Mouse (Mus musculus) v-Abl transformed pro-B cells (cell line): ENCODE measurements around the gene Olfr55.
"Not testable (repeated sequence)": the region's sequence is repeated elsewhere in the genome, so short reads cannot be mapped to it uniquely, and the experiment has no call there.

Source experiments
- in situ Hi-C, 2 experiments: fragments of 400-800 bp; cut with MboI; formaldehyde crosslinking; loops; one replicate each; pipeline ENCODE4 v1.15.1; 2025; ENCODE audit not compliant: unreplicated experiment in 2 of 2

Gene Olfr55

DNA sequence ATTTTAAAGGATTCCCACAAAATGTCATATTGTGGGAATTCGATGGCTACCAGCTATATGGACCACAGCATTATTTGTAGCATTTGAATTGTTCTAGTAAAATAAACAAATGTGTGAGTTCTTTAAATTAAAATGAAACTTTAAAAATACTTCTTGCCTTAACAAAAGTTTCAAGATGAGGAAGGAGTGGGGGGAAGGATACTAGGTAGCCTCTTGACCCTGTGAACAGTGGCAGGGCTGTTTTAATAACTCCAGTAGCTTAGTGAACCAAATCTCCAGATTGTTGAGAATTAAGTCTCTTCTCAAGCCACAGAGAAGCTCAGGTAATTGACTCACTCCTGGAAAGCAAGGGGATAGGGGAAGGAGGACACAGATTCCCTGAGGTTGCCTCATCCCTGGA, at the start of gene Olfr55:
Gene Olfr55, plus strand, starts transcription at position 301 of the 400 bp plus-strand sequence.
- in situ Hi-C loops, result not testable (repeated sequence)

DNA sequence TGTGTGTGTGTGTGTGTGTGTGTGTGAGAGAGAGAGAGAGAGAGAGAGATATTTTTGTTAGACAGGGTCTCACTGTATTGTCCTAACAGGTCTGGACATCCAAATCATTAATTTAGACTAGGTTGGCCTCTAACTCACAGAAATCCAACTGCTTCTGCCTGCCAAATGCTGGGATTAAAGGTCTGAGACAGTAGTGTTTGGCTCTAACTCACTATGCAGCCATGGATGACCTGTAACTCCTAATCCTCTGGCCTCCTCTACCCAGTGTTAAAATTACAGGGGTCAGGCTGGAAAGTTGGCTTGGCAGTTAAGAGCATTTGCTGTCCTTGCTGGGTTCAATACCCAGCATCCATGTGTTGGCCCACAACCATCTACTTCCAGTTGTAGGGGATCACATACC, 43.7 kb upstream of the Olfr55 start:
- in situ Hi-C loops, result no loop called here

DNA sequence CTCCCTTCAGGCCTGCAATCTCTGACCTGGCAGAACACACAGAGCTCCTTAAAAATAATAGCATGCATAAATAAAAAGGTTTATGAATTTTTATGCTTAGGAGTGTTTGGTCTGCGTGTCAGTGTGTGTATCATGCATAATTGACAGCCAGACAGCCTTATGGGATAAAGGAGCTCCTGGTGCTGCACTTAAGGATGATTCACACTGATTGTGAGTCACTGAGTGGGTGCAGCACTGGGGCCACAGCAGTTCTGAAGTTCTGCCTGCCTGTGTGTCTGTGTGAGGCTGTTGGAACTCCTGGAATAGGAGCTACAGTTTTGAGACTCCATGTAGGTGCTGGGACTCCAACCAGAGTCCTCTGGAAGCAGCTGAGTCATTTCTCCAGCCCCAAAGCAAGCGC, 42.0 kb upstream of the Olfr55 start:
- in situ Hi-C loops, result no loop called here

DNA sequence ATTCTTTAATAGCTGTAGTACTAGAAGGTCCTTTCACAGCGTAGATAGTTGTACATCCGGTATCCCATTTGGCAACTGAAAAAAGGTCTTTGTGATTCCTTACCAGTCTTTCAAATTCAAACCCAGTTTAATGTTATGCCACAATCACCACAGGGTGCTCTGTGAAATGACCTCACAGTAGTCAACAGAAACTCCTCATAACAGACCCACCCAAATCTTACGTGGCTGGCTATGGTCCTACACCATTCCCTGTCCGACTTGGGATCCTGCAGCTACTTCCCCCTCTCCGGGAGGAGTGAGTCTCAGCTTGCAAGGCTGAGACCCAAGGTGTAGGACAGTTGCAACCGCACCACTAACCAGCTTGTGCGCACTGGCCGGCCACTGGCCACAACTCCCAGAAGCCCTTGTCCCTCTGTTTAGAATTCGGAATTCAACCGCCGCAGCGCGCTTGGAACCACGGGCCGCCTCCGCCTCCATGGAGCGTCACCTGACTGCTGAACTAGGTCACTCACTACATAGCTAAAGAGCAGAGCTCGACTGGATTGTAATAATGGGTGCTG, 28.9 kb upstream of the Olfr55 start, which contains the start of gene Morc2b:
Gene Morc2b, minus strand, starts transcription at position 423 of the 560 bp plus-strand sequence.
- in situ Hi-C loops, result no loop called here

DNA sequence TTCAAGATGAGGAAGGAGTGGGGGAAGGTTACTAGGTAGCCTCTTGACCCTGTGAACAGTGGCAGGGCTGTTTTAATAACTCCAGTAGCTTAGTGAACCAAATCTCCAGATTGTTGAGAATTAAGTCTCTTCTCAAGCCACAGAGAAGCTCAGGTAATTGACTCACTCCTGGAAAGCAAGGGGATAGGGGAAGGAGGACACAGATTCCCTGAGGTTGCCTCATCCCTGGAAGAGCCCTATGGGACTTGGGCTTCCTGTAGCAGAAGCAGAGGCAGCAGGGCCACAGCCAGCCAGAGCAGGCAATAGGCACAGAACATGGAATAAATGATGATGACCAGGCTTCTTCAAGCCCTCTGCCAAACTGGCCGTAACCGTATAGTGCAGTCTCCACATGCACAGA, 22.8 kb downstream of the Olfr55 start, which contains the start of gene Olfr239:
Gene Olfr239, plus strand, starts transcription at position 301 of the 400 bp plus-strand sequence.
- in situ Hi-C loops, result not testable (repeated sequence)

DNA sequence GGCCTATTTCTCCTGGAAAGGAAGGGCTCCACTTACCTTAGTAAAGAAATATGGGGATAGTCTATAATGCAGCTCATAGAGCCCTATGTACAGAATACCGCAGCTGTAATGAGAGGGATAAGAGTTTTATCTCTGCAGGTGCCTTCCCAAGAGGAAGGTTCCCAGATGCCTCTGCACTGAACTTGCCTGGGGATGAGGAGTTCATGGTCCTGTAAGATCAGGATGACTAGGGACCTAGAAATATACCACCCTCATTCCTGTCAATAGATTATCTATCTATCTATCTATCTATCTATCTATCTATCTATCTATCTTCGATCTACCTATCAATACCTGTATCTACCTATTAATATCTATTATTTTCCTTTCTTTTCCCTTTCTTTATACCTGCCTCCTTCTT, 53.3 kb downstream of the Olfr55 start, which contains the start of gene Olfr1564:
Gene Olfr1564, minus strand, starts transcription at position 101 of the 400 bp plus-strand sequence.
- in situ Hi-C loops, result no loop called here
